Mouse (Mus musculus): ENCODE results near the gene Zc3h7a. TPM values are rescaled to one million over a fixed set of nuclear protein-coding genes. Genes with fewer than 3 reads are reported as not detected.

Zc3h7a gene
- polyA plus RNA-seq, 1 experiment = 7.7 TPM

- TF ChIP-seq GATA1 (IDR thresholded peaks at IDR 0.05; ENCODE audit: low read length) = no peak
These were observed 83.7 kb downstream of the Zc3h7a start for GRCm38 (mm10) chr16:11092523-11092922.

- TF ChIP-seq GATA1 (IDR thresholded peaks at IDR 0.05; ENCODE audit: low read length) = no peak
These were observed 84.1 kb downstream of the Zc3h7a start for GRCm38 (mm10) chr16:11092061-11092460.

GRCm38 (mm10) chr16:11090836-11091570, 85.2 kb downstream of the Zc3h7a start:
- TF ChIP-seq GATA1 (IDR thresholded peaks at IDR 0.05; ENCODE audit: low read length) = no peak

- no peak for TF ChIP-seq GATA1 (IDR thresholded peaks at IDR 0.05; ENCODE audit: low read length)
These were observed 89.2 kb downstream of the Zc3h7a start for GRCm38 (mm10) chr16:11086856-11087588.

Other genes starting within 250 kb of the Zc3h7a start
- 0.10 and 0.18 TPM in 2 replicates for gene Snn, start 115.4 kb downstream of the Zc3h7a start, polyA plus RNA-seq (2012)
- gene Litaf, start 110.2 kb downstream of the Zc3h7a start, polyA plus RNA-seq (2012) = 0.10 and 1.1 TPM in 2 replicates
- gene Txndc11, start 41.7 kb downstream of the Zc3h7a start, polyA plus RNA-seq (2012) = 18.9 and 23.1 TPM in 2 replicates
- 13.3 and 33.3 TPM in 2 replicates for gene Rsl1d1, start 26.9 kb upstream of the Zc3h7a start, polyA plus RNA-seq (2012)
- 259 and 311 TPM in 2 replicates for gene Gspt1, start 77.9 kb upstream of the Zc3h7a start, polyA plus RNA-seq (2012)
- not detected in 2 replicates for gene Tnfrsf17, start 137.4 kb upstream of the Zc3h7a start, polyA plus RNA-seq (2012)
- gene Snx29, start 146.5 kb upstream of the Zc3h7a start, polyA plus RNA-seq (2012) = 3.7 TPM in 2 replicates